Mouse (Mus musculus): ENCODE results near the gene Hbq1a. TPM values are rescaled to one million over a fixed set of nuclear protein-coding genes. Genes with fewer than 3 reads are reported as not detected.

Gene Hbq1a
- polyA plus RNA-seq, 1 experiment = not detected

DNA sequence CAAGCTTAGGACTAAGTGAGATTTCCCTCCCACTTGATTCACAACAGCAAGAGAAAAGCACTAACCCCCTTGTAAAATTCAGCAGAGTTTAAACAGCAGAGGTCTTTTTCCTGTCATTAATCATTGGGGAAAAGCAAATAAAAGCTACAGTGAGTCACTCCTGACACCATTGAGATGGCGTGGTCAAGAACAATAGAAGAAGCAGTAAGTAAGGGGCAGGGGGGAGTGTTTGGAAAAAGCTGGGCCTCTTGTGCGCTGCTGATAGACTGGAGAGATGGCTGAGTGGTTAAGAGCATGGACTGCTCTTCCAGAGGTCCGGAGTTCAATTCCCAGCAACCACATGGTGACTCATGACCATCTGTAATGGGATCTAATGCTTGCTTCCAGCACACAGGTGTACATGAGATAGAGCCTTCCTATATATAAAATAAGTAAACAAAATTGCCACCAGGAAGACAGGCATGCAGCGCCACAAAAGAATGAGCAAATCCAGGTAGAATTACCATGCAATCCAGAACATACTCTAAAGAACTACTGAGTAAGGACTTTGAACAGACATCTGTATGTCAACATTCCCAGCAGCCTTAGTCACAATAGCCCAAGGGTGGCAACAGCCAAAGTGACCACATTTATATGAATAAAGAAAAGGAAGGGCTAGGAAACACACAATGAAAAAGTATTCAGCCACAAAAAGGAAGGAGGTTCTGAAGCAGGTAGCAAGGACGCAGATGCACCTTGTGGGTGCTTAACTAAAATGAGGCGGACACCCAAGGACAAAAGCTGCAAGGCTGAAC lies 45.8 kb downstream of the Hbq1a start:
- Histone ChIP-seq H3K4me1 (ENCODE audit: control insufficient read depth, insufficient read depth, low read length) (peaks cover 14% of the 10 kb centered on the region), H3K27ac (ENCODE audit: insufficient read depth, low read length) (peak overlapping the region; percentile 18), H3K4me3 (ENCODE audit: insufficient read depth, low read length) (no peak overlapping the region)
- TF ChIP-seq POLR2A (IDR thresholded peaks at IDR 0.05; ENCODE audit: low read depth, low read length) = no peak

DNA sequence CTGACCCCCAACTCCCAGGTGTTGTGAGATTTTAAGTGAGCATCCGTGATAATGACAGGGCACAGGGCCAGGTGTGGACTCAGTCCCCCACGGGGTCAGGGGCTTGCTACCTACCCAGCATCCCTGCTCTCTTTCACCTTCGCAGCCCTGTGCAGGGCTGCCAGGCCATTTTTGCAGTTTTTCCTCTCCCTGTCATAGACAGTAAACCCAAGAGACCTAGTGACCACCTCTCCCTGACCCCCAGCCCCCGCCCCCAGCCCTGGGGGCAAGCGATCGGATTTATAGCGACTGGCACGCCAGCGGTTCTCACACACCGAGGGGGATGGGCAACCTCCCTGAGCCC lies 47.4 kb downstream of the Hbq1a start:
- H3K4me1 ChIP-seq (ENCODE audit: control insufficient read depth, insufficient read depth, low read length) = peaks cover 14% of the 10 kb centered on the region
- H3K27ac ChIP-seq (ENCODE audit: insufficient read depth, low read length) = no peak overlapping the region
- peak overlapping the region; percentile 42 for H3K4me3 ChIP-seq (ENCODE audit: insufficient read depth, low read length)
- TF ChIP-seq POLR2A (IDR thresholded peaks at IDR 0.05; ENCODE audit: low read depth, low read length) (no peak), CTCF (IDR thresholded peaks at IDR 0.05; ENCODE audit: borderline replicate concordance, insufficient read depth, low read length) (no peak)

DNA sequence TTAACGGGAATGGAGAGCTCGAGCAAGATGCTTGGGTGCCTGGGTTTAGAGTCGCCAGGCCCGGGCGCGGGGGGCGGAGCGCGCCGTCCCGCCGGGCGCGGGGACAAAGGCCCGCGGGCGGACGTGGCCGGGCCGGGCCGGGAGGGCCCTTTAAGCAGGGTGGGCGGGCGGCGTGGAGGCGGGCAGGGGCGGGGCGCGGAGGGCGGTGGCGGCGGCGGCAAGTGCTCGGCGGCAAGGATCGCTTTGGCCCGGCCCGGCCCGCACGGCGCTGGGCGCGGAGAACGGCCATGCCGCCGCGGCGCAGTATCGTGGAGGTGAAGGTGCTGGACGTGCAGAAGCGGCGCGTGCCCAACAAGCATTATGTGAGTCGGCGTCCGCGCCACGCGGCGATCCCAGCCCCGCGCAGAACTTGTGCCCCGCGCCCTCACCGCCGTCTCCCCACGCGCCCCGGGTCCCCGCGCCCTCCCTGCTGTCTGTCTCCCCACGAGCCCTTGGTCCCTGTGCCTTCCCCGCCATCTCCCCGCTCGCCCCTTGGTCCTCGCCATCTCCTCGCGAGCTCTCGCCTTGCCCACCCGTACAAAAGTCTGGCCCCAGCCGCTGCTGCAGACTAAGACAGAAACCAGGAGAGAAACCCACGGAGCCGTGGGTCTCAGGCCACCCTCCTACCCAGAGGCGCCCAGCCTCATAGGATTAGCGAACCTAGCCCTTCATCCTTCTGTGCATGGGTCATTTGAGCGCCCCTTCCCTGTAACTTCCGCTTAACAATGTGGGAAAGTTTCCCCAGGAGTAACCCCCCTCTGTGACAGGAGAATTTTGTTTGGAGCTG lies 48.0 kb downstream of the Hbq1a start, which contains the start of gene Sh3pxd2b:
Gene Sh3pxd2b (plus strand): TSS at position 214 of the 826 bp plus-strand sequence.
- TF ChIP-seq POLR2A (IDR thresholded peaks at IDR 0.05; ENCODE audit: low read depth, low read length) = peak; percentile 96
- no peak for TF ChIP-seq CTCF (IDR thresholded peaks at IDR 0.05; ENCODE audit: borderline replicate concordance, insufficient read depth, low read length)
- Histone ChIP-seq H3K4me3 (ENCODE audit: insufficient read depth, low read length) (peak within 1 kb of the TSS; percentile 98), H3K4me1 (ENCODE audit: control insufficient read depth, insufficient read depth, low read length) (peaks cover 14% of the 10 kb centered on the region), H3K27ac (ENCODE audit: insufficient read depth, low read length) (peak within 1 kb of the TSS; percentile 85)

DNA sequence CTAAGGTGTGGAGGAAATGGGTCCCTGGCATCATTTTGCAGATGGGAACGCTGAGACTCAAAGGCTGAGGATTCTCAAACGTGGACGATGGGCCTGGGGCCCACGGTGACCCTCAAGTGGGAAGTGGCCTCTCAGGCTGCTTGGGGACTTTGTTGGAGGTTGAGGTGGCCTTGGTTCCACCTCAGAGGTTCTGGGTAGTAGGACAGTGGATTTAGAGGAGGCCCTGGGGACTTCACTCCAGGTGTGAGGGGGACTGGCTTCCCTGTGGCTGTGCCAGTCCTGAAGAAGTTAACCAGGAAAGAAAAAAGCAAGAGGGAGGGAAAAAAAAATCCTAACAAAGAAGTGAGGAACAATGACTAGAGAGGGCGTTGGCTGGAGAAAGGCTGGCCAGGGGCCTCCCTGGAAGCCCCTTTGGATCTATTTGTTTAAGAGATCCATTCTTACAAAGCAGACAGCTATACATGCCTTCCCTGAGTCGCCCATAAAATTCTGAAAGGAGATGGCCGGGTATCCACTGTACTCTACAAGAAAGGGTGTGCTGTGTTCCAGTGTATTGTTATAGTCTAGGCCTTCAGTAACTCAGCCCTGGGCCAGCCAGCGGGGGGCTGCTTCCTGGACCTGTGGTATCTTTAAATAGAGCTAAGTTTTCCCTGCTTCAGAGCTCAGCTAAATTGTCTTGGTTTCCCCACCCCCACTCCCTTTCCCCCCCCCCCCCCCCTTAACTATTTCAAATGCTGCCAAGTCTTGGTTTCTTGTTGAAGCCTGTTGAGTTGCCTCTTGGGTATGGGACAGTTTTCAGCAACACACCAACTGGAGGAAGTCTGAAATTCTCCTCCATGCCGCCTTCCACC lies 48.8 kb downstream of the Hbq1a start:
- peak overlapping the region; percentile 98 for H3K4me3 ChIP-seq (ENCODE audit: insufficient read depth, low read length)
- peak; percentile 27; the same call in 1 of the 2 replicates for TF ChIP-seq POLR2A (IDR thresholded peaks at IDR 0.05; ENCODE audit: low read depth, low read length)
- no peak for TF ChIP-seq CTCF (IDR thresholded peaks at IDR 0.05; ENCODE audit: borderline replicate concordance, insufficient read depth, low read length)
- peaks cover 14% of the 10 kb centered on the region for H3K4me1 ChIP-seq (ENCODE audit: control insufficient read depth, insufficient read depth, low read length)
- H3K27ac ChIP-seq (ENCODE audit: insufficient read depth, low read length) = peak overlapping the region; percentile 85

DNA sequence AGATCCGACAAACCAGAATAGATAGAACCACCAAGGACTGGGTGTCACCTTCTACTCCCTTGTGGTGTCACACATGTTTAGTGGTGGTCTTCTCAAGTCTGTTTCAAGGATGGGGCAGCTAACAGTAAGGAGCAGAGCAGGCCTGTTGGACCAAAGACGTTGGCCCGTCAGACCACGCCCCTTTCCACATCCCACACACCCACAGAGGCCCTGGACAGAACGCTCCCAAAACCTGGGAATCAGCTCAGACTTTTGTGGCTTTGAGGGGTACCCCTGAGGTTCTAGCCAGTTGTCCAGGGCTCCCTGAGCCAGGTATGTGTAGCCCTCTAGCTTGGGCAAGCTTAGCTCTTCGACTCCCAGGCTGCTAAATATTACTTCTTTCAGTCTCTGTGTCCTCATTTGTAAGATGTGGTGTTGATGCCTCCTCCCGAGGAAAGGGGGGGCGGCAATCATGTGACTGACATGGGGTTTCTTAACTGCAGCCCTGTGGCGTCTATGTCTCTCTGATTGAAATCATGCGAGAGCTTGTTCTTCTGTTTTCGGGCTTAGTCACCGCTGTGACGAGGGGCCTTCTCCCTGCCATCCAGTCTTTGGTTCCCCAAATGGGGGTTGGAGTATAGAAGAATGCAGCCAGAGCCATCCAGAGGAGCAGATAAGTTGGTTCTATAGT lies 49.5 kb downstream of the Hbq1a start:
- Histone ChIP-seq H3K27ac (ENCODE audit: insufficient read depth, low read length) (peak overlapping the region; percentile 55), H3K4me3 (ENCODE audit: insufficient read depth, low read length) (no peak overlapping the region; the same call in none of the 2 replicates)
- TF ChIP-seq CTCF (IDR thresholded peaks at IDR 0.05; ENCODE audit: borderline replicate concordance, insufficient read depth, low read length) (no peak), POLR2A (IDR thresholded peaks at IDR 0.05; ENCODE audit: low read depth, low read length) (peak; percentile 39)

More for the DNA sequence above, 49.5 kb downstream of the Hbq1a start:
- H3K4me1 ChIP-seq (ENCODE audit: control insufficient read depth, insufficient read depth, low read length) = peaks cover 19% of the 10 kb centered on the region

Other genes starting within 250 kb of the Hbq1a start
- not detected in 2 replicates for gene Il9r, start 99.8 kb upstream of the Hbq1a start, polyA plus RNA-seq (2011; ENCODE audit: insufficient read length, low read depth, missing spikeins)
- 20.4 and 21.6 TPM in 2 replicates for gene Snrnp25, start 94.7 kb upstream of the Hbq1a start, polyA plus RNA-seq (2011; ENCODE audit: insufficient read length, low read depth, missing spikeins)
- gene Rhbdf1, start 77.8 kb upstream of the Hbq1a start, polyA plus RNA-seq (2011; ENCODE audit: insufficient read length, low read depth, missing spikeins) = 45.9 and 49.1 TPM in 2 replicates
- gene Mpg, start 73.6 kb upstream of the Hbq1a start, polyA plus RNA-seq (2011; ENCODE audit: insufficient read length, low read depth, missing spikeins) = 20.7 and 21.2 TPM in 2 replicates
- 43.1 and 49.4 TPM in 2 replicates for gene Nprl3, start 32.4 kb upstream of the Hbq1a start, polyA plus RNA-seq (2011; ENCODE audit: insufficient read length, low read depth, missing spikeins)
- not detected in 2 replicates for gene Hba-x, start 23.7 kb upstream of the Hbq1a start, polyA plus RNA-seq (2011; ENCODE audit: insufficient read length, low read depth, missing spikeins)
- not detected in 2 replicates for gene Hba-a1, start 16.6 kb upstream of the Hbq1a start, polyA plus RNA-seq (2011; ENCODE audit: insufficient read length, low read depth, missing spikeins)
- not detected in 2 replicates for gene Hbq1b, start 13.1 kb upstream of the Hbq1a start, polyA plus RNA-seq (2011; ENCODE audit: insufficient read length, low read depth, missing spikeins)
- gene Hba-a2, start 3.6 kb upstream of the Hbq1a start, polyA plus RNA-seq (2011; ENCODE audit: insufficient read length, low read depth, missing spikeins) = not detected in 2 replicates
- 53.6 and 58.8 TPM in 2 replicates for gene Sh3pxd2b, start 47.8 kb downstream of the Hbq1a start, polyA plus RNA-seq (2011; ENCODE audit: insufficient read length, low read depth, missing spikeins)
- 37.1 and 47.0 TPM in 2 replicates for gene Ubtd2, start 155.3 kb downstream of the Hbq1a start, polyA plus RNA-seq (2011; ENCODE audit: insufficient read length, low read depth, missing spikeins)
- 0.75 TPM in 1 of 2 replicates, not detected in the other for gene Efcab9, start 232.0 kb downstream of the Hbq1a start, polyA plus RNA-seq (2011; ENCODE audit: insufficient read length, low read depth, missing spikeins)
- 4.4 and 6.1 TPM in 2 replicates for gene Stk10, start 233.2 kb downstream of the Hbq1a start, polyA plus RNA-seq (2011; ENCODE audit: insufficient read length, low read depth, missing spikeins)